Mouse (Mus musculus) heart, embryonic 11.5 days (tissue): Measurements from ENCODE around the gene Dlg2. TPM values are rescaled to one million over a fixed set of nuclear protein-coding genes. Genes with fewer than 3 reads are reported as not detected.
"Not testable (repeated sequence)": the region's sequence is repeated elsewhere in the genome, so short reads cannot be mapped to it uniquely, and the experiment has no call there.

Experiments used
- ATAC-seq: fragments of 200-750 bp; cut with Nextera tagmentation; replicated peaks from 2 replicates; pipeline ENCODE4 v1.8.0; 2017; ENCODE audit warnings: moderate library complexity; ENCODE audit not compliant: insufficient number of reproducible peaks, low FRiP score, low TSS enrichment
- H3K27ac ChIP-seq: fragments of 300-500 bp; sonication (generic); 2 replicates; pipeline ENCODE4 v1.5.1; 2014; ENCODE audit warnings: mild to moderate bottlenecking, low read depth, low read length
- H3K27me3 ChIP-seq: fragments of 300-500 bp; sonication (generic); 2 replicates; pipeline ENCODE4 v1.6.1; 2014; ENCODE audit warnings: mild to moderate bottlenecking, low read length, mixed read lengths; ENCODE audit not compliant: control insufficient read depth, insufficient read depth
- H3K36me3 ChIP-seq: fragments of 300-500 bp; sonication (generic); 2 replicates; pipeline ENCODE4 v1.6.1; 2014; ENCODE audit warnings: mild to moderate bottlenecking, low read length, moderate library complexity, mixed read lengths; ENCODE audit not compliant: control insufficient read depth, insufficient read depth
- H3K4me1 ChIP-seq: fragments of 300-500 bp; sonication (generic); 2 replicates; pipeline ENCODE4 v1.6.1; 2014; ENCODE audit warnings: low read length; ENCODE audit not compliant: control insufficient read depth, insufficient read depth
- H3K4me2 ChIP-seq: fragments of 300-500 bp; sonication (generic); 2 replicates; pipeline ENCODE4 v1.6.1; 2014; ENCODE audit warnings: mild to moderate bottlenecking, moderate library complexity
- H3K4me3 ChIP-seq: fragments of 300-500 bp; sonication (generic); 2 replicates; pipeline ENCODE4 v1.5.1; 2014; ENCODE audit warnings: low read depth, low read length
- H3K9ac ChIP-seq: fragments of 300-500 bp; sonication (generic); 2 replicates; pipeline ENCODE4 v1.6.1; 2014; ENCODE audit warnings: mild to moderate bottlenecking, low read depth, low read length, moderate library complexity
- H3K9me3 ChIP-seq: fragments of 300-500 bp; sonication (generic); replicated peaks from 2 replicates; pipeline ENCODE4 v1.6.1; 2016; ENCODE audit warnings: low read length; ENCODE audit not compliant: control insufficient read depth
- WGBS: fragments of 180-500 bp; shearing (Covaris S2); extraction: QIAGEN DNeasy Blood & Tissue Kit; methylation state at CpG from one replicate; pipeline ENCODE4 v1.1.7; 2014; ENCODE audit not compliant: insufficient replicate concordance; 5-methylcytosine and 5-hydroxymethylcytosine counted together
- polyA plus RNA-seq: library from polyadenylated mRNA; unstranded; fragments of >200 nt; fragmentation: Nextera tagmentation; extraction: Ambion mirVana; gene quantifications from 2 replicates; pipeline ENCODE4 v1.2.1, GENCODE M21; 2014

The Dlg2 gene
- polyA plus RNA-seq, 1 experiment from 2014 or later = 8.5 TPM

DNA sequence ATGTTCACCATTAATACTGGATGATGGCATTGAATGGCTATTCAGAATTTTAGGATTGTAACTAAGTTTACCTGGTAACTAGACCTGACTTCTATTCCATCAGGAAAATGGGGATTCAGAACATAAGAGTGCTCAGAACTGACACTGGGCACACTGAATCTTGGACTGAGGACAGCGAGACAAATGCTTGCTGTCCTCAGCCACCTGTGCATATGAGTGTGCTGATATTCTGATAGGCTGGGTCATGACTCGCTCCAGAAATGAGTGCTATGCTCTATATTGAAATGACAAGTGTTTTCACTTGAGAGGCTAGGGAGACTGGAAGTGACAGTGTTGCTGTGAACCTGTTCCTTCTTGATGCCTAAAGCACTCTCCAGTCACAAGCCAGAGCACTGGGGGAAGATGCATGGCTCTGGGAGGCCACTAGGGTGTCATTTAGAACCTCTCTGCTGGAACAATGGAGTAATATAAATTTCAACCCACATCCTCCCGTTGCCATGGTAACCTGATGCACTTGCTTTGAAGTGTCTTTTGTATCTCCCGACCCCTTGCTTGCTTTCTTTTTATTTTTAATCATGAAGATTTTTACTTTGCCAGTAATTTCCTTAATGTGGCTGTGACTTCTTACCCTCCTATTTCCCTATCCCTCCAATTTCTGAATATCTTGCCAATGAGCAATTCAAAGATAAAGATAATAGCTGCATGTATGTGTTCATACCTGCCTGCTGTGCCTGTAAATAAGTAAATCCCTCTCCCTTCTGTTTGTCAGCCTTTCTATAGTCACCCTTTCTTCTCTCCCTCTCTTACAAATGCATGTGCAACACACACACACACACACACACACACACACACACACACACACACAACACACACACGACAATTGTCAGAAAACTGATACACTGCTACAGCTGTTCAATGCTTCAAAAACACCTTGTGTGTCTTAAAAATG lies 367.1 kb downstream of the Dlg2 start:
- Histone ChIP-seq H3K4me3 (no peak overlapping the region), H3K27ac (no peak overlapping the region), H3K4me1 (no peaks in the 10 kb centered on the region), H3K27me3 (no peaks in the 10 kb centered on the region), H3K9ac (no peak overlapping the region), H3K9me3 (no peaks in the 10 kb centered on the region), H3K4me2 (no peak overlapping the region), H3K36me3 (no peaks in the 10 kb centered on the region)
- 65% methylated on average over 5 of the region's 5 CpGs for WGBS
- no peak for ATAC-seq

GRCm38 (mm10) chr7:90876796-90877195 lies 400.3 kb downstream of the Dlg2 start:
- not testable (repeated sequence) for H3K9ac ChIP-seq, H3K36me3 ChIP-seq, H3K4me1 ChIP-seq, H3K27ac ChIP-seq, H3K4me2 ChIP-seq, ATAC-seq, H3K4me3 ChIP-seq, H3K9me3 ChIP-seq, H3K27me3 ChIP-seq
- 64% methylated on average over 4 of the region's 4 CpGs for whole genome bisulfite sequencing

- Histone ChIP-seq H3K27ac (no peak overlapping the region), H3K4me1 (no peaks in the 10 kb centered on the region), H3K9ac (no peak overlapping the region), H3K27me3 (no peaks in the 10 kb centered on the region), H3K4me3 (no peak overlapping the region), H3K9me3 (no peaks in the 10 kb centered on the region), H3K4me2 (no peak overlapping the region), H3K36me3 (no peaks in the 10 kb centered on the region)
- no peak for ATAC-seq
- 66% methylated on average over 3 of the region's 3 CpGs for WGBS
Measured at GRCm38 (mm10) chr7:90882740-90883139, 406.3 kb downstream of the Dlg2 start.

DNA sequence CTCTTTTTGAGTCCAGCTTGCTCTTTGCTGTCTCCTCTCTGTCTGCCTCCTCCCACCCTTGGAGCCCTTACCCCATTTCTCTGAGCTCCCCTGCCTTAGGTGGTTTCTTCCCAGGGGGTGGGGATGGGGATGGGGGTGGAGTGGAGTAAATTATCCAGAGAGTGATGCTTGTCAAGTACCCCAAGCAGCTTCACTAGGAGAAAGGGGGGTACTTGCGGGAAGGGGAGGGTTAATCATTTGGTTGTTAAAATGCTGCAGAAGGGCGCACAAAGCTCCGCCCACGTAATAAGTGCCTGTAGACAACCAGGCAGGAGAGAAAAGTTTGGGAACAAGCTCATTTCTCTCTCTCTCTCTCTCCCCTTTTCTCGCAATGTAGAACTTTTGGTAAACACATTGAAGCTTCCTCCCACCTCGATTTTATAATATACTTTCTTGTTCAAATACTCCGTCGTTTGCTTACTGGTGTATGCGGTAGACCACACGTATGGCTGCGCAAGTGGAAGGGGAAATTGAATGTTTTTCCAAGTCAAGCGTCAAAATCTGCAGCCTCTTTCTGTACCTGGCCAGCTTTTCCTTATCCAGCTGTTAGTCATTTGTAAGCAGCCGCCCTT lies 410.0 kb downstream of the Dlg2 start:
- Histone ChIP-seq H3K9me3 (no peaks in the 10 kb centered on the region), H3K27ac (no peak overlapping the region), H3K27me3 (no peaks in the 10 kb centered on the region), H3K9ac (no peak overlapping the region), H3K36me3 (no peaks in the 10 kb centered on the region), H3K4me1 (no peaks in the 10 kb centered on the region), H3K4me3 (peak overlapping the region; percentile 42), H3K4me2 (peak overlapping the region; percentile 82)
- no peak for ATAC-seq
- 3% methylated on average over 13 of the region's 13 CpGs for WGBS

GRCm38 (mm10) chr7:90887007-90887720 lies 410.7 kb downstream of the Dlg2 start:
- Histone ChIP-seq H3K27me3 (no peaks in the 10 kb centered on the region), H3K4me1 (no peaks in the 10 kb centered on the region), H3K4me2 (peak overlapping the region; percentile 82), H3K27ac (no peak overlapping the region), H3K4me3 (peak overlapping the region; percentile 42), H3K9me3 (no peaks in the 10 kb centered on the region), H3K36me3 (no peaks in the 10 kb centered on the region), H3K9ac (peak overlapping the region; percentile 10; the same call in 1 of the 2 replicates)
- WGBS = under 1% methylated on average over 21 of the region's 21 CpGs
- ATAC-seq = no peak

GRCm38 (mm10) chr7:90927441-90927840 lies 451.0 kb downstream of the Dlg2 start:
- ATAC-seq = no peak
- 74% methylated on average over 4 of the region's 4 CpGs for WGBS

GRCm38 (mm10) chr7:90940726-90941125 lies 464.3 kb downstream of the Dlg2 start:
- Histone ChIP-seq H3K9ac (no peak overlapping the region), H3K36me3 (no peaks in the 10 kb centered on the region), H3K9me3 (no peaks in the 10 kb centered on the region), H3K27me3 (no peaks in the 10 kb centered on the region), H3K4me1 (no peaks in the 10 kb centered on the region), H3K4me3 (no peak overlapping the region), H3K4me2 (no peak overlapping the region), H3K27ac (no peak overlapping the region)
- WGBS = 82% methylated on average over 5 of the region's 5 CpGs
- no peak for ATAC-seq

More at GRCm38 (mm10) chr7:90927441-90927840, 451.0 kb downstream of the Dlg2 start:
- Histone ChIP-seq H3K4me3 (no peak overlapping the region), H3K36me3 (no peaks in the 10 kb centered on the region), H3K9me3 (no peaks in the 10 kb centered on the region), H3K27me3 (no peaks in the 10 kb centered on the region), H3K27ac (no peak overlapping the region), H3K4me2 (no peak overlapping the region), H3K4me1 (no peaks in the 10 kb centered on the region), H3K9ac (no peak overlapping the region)

DNA sequence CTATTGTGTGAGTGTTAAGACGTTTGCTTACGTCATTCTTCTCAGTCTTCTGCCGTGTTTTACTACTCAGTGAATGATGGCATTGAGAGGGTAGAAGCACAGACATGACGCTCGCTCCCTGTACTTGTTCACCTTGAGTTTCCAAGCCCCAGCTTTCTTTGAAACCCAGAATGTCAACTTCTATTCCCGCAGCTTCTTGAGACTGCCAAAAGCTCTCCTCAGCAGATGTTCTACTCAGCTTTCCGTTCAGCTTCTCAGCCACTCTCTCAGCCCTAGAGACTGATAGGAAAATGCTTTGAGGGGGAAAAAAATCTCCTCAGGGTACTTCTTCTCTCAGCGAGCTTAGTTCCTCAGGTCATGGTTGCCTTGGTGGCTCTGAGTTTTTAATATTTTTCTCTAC lies 470.6 kb downstream of the Dlg2 start:
- H3K27ac ChIP-seq = no peak overlapping the region
- H3K4me1 ChIP-seq = no peaks in the 10 kb centered on the region
- no peaks in the 10 kb centered on the region for H3K27me3 ChIP-seq
- H3K9me3 ChIP-seq = no peaks in the 10 kb centered on the region
- ATAC-seq = no peak
- H3K4me3 ChIP-seq = no peak overlapping the region
- 69% methylated on average over 8 of the region's 8 CpGs for WGBS
- no peak overlapping the region for H3K4me2 ChIP-seq
- no peak overlapping the region for H3K9ac ChIP-seq
- no peaks in the 10 kb centered on the region for H3K36me3 ChIP-seq
